Mouse (Mus musculus): Measurements from ENCODE around the gene Arhgap32. TPM values are rescaled to one million over a fixed set of nuclear protein-coding genes. Genes with fewer than 3 reads are reported as not detected.
"Not testable (repeated sequence)": the region's sequence is repeated elsewhere in the genome, so short reads cannot be mapped to it uniquely, and the experiment has no call there.

The Arhgap32 gene
- polyA plus RNA-seq, 1 experiment from 2014 or later: 1.3 TPM

- WGBS: 88% methylated on average over 6 of the region's 6 CpGs
- Histone ChIP-seq H3K27me3 (replicated peaks; ENCODE audit: control insufficient read depth, insufficient read depth, low read length) (no peaks in the 10 kb centered on the region), H3K9me3 (ENCODE audit: control insufficient read depth, low read length) (no peaks in the 10 kb centered on the region), H3K4me3 (ENCODE audit: low read depth, low read length) (no peak overlapping the region), H3K27ac (ENCODE audit: low read depth, low read length) (no peak overlapping the region), H3K36me3 (ENCODE audit: control insufficient read depth, insufficient read depth, low read length) (no peaks in the 10 kb centered on the region), H3K4me2 (no peak overlapping the region), H3K4me1 (replicated peaks; ENCODE audit: control insufficient read depth, insufficient read depth, low read length) (peaks cover 14% of the 10 kb centered on the region), H3K9ac (ENCODE audit: low read depth, low read length) (no peak overlapping the region)
- DNase-seq (ENCODE audit: low spot score) (no peak), ATAC-seq (replicated peaks; ENCODE audit: low FRiP score) (no peak)
These were observed 3.6 kb downstream of the Arhgap32 start for GRCm38 (mm10) chr9:32119586-32119985.

- H3K4me1 ChIP-seq (replicated peaks; ENCODE audit: control insufficient read depth, insufficient read depth, low read length): peaks cover 14% of the 10 kb centered on the region
- WGBS: 72% methylated on average over 1 of the region's 1 CpGs
- DNase-seq (ENCODE audit: low spot score): no peak
- no peak overlapping the region for H3K4me2 ChIP-seq
- H3K36me3 ChIP-seq (ENCODE audit: control insufficient read depth, insufficient read depth, low read length): no peaks in the 10 kb centered on the region
- no peaks in the 10 kb centered on the region for H3K9me3 ChIP-seq (ENCODE audit: control insufficient read depth, low read length)
- no peak overlapping the region for H3K9ac ChIP-seq (ENCODE audit: low read depth, low read length)
- no peak for ATAC-seq (replicated peaks; ENCODE audit: low FRiP score)
- no peak overlapping the region for H3K27ac ChIP-seq (ENCODE audit: low read depth, low read length)
- H3K27me3 ChIP-seq (replicated peaks; ENCODE audit: control insufficient read depth, insufficient read depth, low read length): no peaks in the 10 kb centered on the region
- H3K4me3 ChIP-seq (ENCODE audit: low read depth, low read length): no peak overlapping the region
These were observed 4.2 kb downstream of the Arhgap32 start for GRCm38 (mm10) chr9:32120162-32120561.

- H3K9me3 ChIP-seq (ENCODE audit: control insufficient read depth, low read length); DNase-seq (ENCODE audit: low spot score); H3K4me3 ChIP-seq (ENCODE audit: low read depth, low read length); H3K27me3 ChIP-seq (replicated peaks; ENCODE audit: control insufficient read depth, insufficient read depth, low read length); H3K4me2 ChIP-seq; ATAC-seq (replicated peaks; ENCODE audit: low FRiP score); H3K9ac ChIP-seq (ENCODE audit: low read depth, low read length); H3K27ac ChIP-seq (ENCODE audit: low read depth, low read length); H3K36me3 ChIP-seq (ENCODE audit: control insufficient read depth, insufficient read depth, low read length): not testable (repeated sequence)
- H3K4me1 ChIP-seq (replicated peaks; ENCODE audit: control insufficient read depth, insufficient read depth, low read length): peaks cover 14% of the 10 kb centered on the region
- WGBS: 89% methylated on average over 13 of the region's 13 CpGs
These were observed 5.3 kb downstream of the Arhgap32 start for GRCm38 (mm10) chr9:32121271-32121670.

GRCm38 (mm10) chr9:32136195-32136594, 20.3 kb downstream of the Arhgap32 start:
- Histone ChIP-seq H3K9me3 (ENCODE audit: control insufficient read depth, low read length) (no peaks in the 10 kb centered on the region), H3K4me3 (ENCODE audit: low read depth, low read length) (no peak overlapping the region), H3K9ac (ENCODE audit: low read depth, low read length) (no peak overlapping the region), H3K36me3 (ENCODE audit: control insufficient read depth, insufficient read depth, low read length) (no peaks in the 10 kb centered on the region), H3K27ac (ENCODE audit: low read depth, low read length) (no peak overlapping the region), H3K27me3 (replicated peaks; ENCODE audit: control insufficient read depth, insufficient read depth, low read length) (no peaks in the 10 kb centered on the region), H3K4me1 (replicated peaks; ENCODE audit: control insufficient read depth, insufficient read depth, low read length) (no peaks in the 10 kb centered on the region), H3K4me2 (no peak overlapping the region)
- no peak for ATAC-seq (replicated peaks; ENCODE audit: low FRiP score)
- no peak for DNase-seq (ENCODE audit: low spot score)

GRCm38 (mm10) chr9:32136680-32137295, 20.9 kb downstream of the Arhgap32 start:
- 76% methylated on average over 11 of the region's 11 CpGs for WGBS
- ATAC-seq (replicated peaks; ENCODE audit: low FRiP score): no peak
- no peak overlapping the region for H3K27ac ChIP-seq (ENCODE audit: low read depth, low read length)

GRCm38 (mm10) chr9:32137697-32138426, 21.9 kb downstream of the Arhgap32 start:
- Histone ChIP-seq H3K9ac (ENCODE audit: low read depth, low read length) (no peak overlapping the region), H3K4me2 (no peak overlapping the region), H3K4me3 (ENCODE audit: low read depth, low read length) (no peak overlapping the region), H3K4me1 (replicated peaks; ENCODE audit: control insufficient read depth, insufficient read depth, low read length) (no peaks in the 10 kb centered on the region), H3K36me3 (ENCODE audit: control insufficient read depth, insufficient read depth, low read length) (no peaks in the 10 kb centered on the region), H3K27ac (ENCODE audit: low read depth, low read length) (no peak overlapping the region), H3K27me3 (replicated peaks; ENCODE audit: control insufficient read depth, insufficient read depth, low read length) (no peaks in the 10 kb centered on the region), H3K9me3 (ENCODE audit: control insufficient read depth, low read length) (no peaks in the 10 kb centered on the region)
- WGBS: 87% methylated on average over 14 of the region's 14 CpGs
- DNase-seq (ENCODE audit: low spot score) (no peak), ATAC-seq (replicated peaks; ENCODE audit: low FRiP score) (no peak)

More at GRCm38 (mm10) chr9:32136680-32137295, 20.9 kb downstream of the Arhgap32 start:
- H3K4me3 ChIP-seq (ENCODE audit: low read depth, low read length): no peak overlapping the region
- H3K4me2 ChIP-seq: no peak overlapping the region
- no peaks in the 10 kb centered on the region for H3K4me1 ChIP-seq (replicated peaks; ENCODE audit: control insufficient read depth, insufficient read depth, low read length)
- no peaks in the 10 kb centered on the region for H3K27me3 ChIP-seq (replicated peaks; ENCODE audit: control insufficient read depth, insufficient read depth, low read length)
- no peaks in the 10 kb centered on the region for H3K36me3 ChIP-seq (ENCODE audit: control insufficient read depth, insufficient read depth, low read length)
- H3K9me3 ChIP-seq (ENCODE audit: control insufficient read depth, low read length): no peaks in the 10 kb centered on the region
- H3K9ac ChIP-seq (ENCODE audit: low read depth, low read length): no peak overlapping the region
- DNase-seq (ENCODE audit: low spot score): no peak

- no peak for ATAC-seq (replicated peaks; ENCODE audit: low FRiP score)
- no peak overlapping the region for H3K27ac ChIP-seq (ENCODE audit: low read depth, low read length)
- no peak overlapping the region for H3K4me3 ChIP-seq (ENCODE audit: low read depth, low read length)
- WGBS: 83% methylated on average over 5 of the region's 5 CpGs
- no peaks in the 10 kb centered on the region for H3K4me1 ChIP-seq (replicated peaks; ENCODE audit: control insufficient read depth, insufficient read depth, low read length)
- H3K27me3 ChIP-seq (replicated peaks; ENCODE audit: control insufficient read depth, insufficient read depth, low read length): no peaks in the 10 kb centered on the region
- H3K9me3 ChIP-seq (ENCODE audit: control insufficient read depth, low read length): no peaks in the 10 kb centered on the region
- H3K36me3 ChIP-seq (ENCODE audit: control insufficient read depth, insufficient read depth, low read length): no peaks in the 10 kb centered on the region
- H3K9ac ChIP-seq (ENCODE audit: low read depth, low read length): no peak overlapping the region
- no peak for DNase-seq (ENCODE audit: low spot score)
- H3K4me2 ChIP-seq: no peak overlapping the region
These were observed 22.7 kb downstream of the Arhgap32 start for GRCm38 (mm10) chr9:32138616-32139015.

- no peaks in the 10 kb centered on the region for H3K4me1 ChIP-seq (replicated peaks; ENCODE audit: control insufficient read depth, insufficient read depth, low read length)
- DNase-seq (ENCODE audit: low spot score) (no peak), ATAC-seq (replicated peaks; ENCODE audit: low FRiP score) (no peak)
- H3K9ac ChIP-seq (ENCODE audit: low read depth, low read length): no peak overlapping the region
- no peaks in the 10 kb centered on the region for H3K9me3 ChIP-seq (ENCODE audit: control insufficient read depth, low read length)
- no peak overlapping the region for H3K4me2 ChIP-seq
- no peak overlapping the region for H3K4me3 ChIP-seq (ENCODE audit: low read depth, low read length)
- H3K27ac ChIP-seq (ENCODE audit: low read depth, low read length): no peak overlapping the region
- H3K36me3 ChIP-seq (ENCODE audit: control insufficient read depth, insufficient read depth, low read length): no peaks in the 10 kb centered on the region
- WGBS: 79% methylated on average over 5 of the region's 5 CpGs
- no peaks in the 10 kb centered on the region for H3K27me3 ChIP-seq (replicated peaks; ENCODE audit: control insufficient read depth, insufficient read depth, low read length)
These were observed 23.7 kb downstream of the Arhgap32 start for GRCm38 (mm10) chr9:32139641-32140040.

GRCm38 (mm10) chr9:32142834-32143233, 26.9 kb downstream of the Arhgap32 start:
- Histone ChIP-seq H3K36me3 (ENCODE audit: control insufficient read depth, insufficient read depth, low read length) (no peaks in the 10 kb centered on the region), H3K4me2 (no peak overlapping the region), H3K4me1 (replicated peaks; ENCODE audit: control insufficient read depth, insufficient read depth, low read length) (no peaks in the 10 kb centered on the region), H3K27me3 (replicated peaks; ENCODE audit: control insufficient read depth, insufficient read depth, low read length) (no peaks in the 10 kb centered on the region), H3K9ac (ENCODE audit: low read depth, low read length) (no peak overlapping the region), H3K4me3 (ENCODE audit: low read depth, low read length) (no peak overlapping the region), H3K9me3 (ENCODE audit: control insufficient read depth, low read length) (no peaks in the 10 kb centered on the region), H3K27ac (ENCODE audit: low read depth, low read length) (no peak overlapping the region)
- no peak for ATAC-seq (replicated peaks; ENCODE audit: low FRiP score)
- 64% methylated on average over 3 of the region's 3 CpGs for WGBS
- no peak for DNase-seq (ENCODE audit: low spot score)
